Mouse (Mus musculus): ENCODE data around the gene Pla2g6.
A peak's percentile ranks its signal among the peaks of the same experiment; 100 is the strongest.

Pla2g6 gene

DNA sequence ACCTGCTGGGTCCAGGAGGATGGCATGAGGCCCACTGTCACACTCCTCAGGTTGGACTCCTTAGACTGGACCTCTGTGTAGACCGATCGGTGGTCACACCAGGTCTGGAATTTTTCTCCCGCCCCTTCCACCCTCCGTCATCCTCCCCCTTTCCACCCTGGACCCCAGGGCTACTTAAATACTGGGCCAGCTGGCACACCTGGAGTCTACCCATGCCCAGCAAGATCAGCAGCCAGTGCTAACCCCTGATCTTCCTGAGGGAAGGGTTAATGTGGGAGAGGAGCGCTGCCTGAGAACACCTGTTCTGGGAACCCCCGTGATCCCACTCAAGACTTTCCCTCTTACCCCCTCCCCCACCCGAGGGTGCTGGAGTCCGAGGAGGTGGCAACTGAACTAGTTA, 20.5 kb upstream of the Pla2g6 start:
- no peak for DNase-seq

DNA sequence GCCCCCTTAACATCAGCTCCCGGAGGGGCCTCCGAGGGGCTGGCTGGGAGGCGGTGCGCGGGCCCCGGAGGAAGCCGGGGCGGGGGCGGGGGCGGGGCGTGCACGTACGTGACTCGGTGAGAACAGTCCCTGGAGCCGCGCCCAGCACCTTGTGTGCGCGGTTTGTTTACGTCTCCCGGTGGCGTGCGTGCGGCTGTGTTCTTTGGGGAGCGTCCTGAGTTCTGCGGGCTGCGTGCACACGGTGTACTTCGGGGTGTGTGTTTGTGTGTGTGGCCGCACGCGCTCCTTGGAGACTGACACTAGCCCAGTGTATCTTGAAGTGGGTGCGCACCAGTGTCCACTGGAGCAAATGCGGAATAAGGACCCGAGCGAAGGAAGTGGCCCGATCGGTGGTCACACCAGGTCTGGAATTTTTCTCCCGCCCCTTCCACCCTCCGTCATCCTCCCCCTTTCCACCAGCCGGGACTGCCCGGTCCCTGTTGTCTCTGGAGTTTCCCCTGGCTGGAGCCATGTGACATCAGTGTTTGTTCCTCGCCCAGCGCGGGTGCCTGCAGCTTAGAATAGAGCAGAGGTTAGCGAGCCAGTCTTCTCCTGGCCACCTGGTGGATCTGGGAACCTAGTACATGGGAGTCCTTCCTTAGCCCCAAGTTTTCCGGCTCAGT, 19.8 kb upstream of the Pla2g6 start:
- DNase-seq, result peak; percentile 84

DNA sequence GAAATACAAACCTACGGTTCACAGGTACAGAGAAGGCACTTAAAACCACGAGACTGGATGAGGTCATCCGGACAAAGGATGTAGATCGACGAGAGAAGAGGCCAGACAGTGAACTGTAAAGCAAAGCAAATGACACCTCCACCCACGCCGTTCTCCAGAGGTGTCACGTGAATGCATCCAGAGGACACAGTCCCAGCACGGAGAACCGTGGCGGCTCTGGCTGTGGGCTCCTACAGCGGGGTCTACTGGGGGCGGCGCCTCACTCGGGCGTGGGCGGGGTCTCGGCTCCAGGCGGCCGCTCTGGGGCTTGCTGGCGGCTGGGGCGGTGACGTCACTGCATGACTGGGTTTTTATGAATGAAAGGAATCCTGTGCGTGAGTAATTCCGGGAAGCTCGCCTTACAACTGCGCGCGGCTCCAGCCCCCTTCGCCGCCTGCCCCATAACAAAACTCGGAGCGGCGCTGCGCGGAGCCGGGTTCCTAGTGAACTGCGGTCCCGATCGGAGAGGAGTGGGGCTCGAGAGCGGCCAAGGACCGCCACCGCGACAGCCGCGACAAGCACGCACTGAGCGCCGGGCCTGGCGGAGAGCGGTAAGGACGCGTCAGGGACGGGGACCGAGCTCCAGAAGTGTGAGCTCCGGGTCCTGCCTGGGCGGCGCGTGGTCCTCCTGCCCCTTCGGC, 19.1 kb upstream of the Pla2g6 start:
- peak; percentile 98 for DNase-seq

DNA sequence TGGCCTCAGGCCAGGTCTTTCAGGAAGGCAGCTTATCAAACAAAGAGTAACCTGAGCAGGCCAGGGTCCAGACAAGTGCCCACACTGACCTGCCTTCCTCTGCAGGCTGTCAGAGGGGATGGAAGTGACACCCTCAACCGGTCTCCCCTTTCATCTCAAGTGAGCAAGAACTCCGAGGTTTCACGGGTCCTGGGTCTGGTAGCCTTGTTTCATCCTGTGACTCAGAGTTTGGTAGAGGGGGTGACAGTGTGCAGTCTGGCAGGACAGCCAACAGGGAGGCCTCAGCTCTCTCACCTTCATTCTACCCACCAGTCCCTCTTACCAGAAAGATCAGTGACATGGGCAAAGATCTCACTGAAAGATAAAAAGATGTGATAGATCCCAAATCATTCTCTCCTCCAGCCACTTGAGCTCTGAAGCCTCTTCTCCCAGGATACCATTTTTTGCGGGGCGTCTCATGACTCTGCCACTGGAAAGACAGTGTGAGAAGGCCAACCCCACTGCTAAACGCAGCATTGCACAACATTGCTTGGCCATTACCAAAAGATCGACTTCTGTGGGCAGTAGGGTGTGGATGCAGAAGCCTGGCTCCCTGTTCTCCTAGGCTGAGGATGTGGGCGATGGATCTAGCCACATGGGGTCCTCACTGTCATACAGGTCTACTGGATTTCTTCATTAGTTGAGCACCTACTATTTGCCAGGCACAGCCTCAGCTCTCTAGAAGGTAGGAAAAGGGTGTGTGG, 18.0 kb upstream of the Pla2g6 start, which contains the start of gene Maff:
Gene Maff (plus strand): TSS at position 571 of the 743 bp plus-strand sequence.
- DNase-seq, result no peak

DNA sequence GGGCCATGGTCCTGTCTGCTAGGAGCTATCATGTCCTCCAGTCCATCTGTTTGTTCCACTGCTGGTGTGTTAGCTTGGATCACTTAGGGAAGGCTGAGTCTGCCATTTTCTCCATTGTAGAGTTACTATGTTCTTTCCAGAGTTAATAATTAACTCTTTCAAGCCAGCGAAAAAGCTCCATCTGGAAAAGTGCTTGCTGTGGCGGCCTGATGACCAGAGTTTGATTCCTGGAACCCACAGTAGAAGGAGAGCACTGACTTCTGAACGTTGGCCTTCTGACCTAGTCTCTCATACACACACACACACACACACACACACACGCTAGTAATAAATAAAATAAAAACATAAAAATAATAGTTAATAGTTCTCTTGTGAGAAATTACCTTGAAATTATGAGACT, 16.4 kb upstream of the Pla2g6 start:
- no peak for DNase-seq

DNA sequence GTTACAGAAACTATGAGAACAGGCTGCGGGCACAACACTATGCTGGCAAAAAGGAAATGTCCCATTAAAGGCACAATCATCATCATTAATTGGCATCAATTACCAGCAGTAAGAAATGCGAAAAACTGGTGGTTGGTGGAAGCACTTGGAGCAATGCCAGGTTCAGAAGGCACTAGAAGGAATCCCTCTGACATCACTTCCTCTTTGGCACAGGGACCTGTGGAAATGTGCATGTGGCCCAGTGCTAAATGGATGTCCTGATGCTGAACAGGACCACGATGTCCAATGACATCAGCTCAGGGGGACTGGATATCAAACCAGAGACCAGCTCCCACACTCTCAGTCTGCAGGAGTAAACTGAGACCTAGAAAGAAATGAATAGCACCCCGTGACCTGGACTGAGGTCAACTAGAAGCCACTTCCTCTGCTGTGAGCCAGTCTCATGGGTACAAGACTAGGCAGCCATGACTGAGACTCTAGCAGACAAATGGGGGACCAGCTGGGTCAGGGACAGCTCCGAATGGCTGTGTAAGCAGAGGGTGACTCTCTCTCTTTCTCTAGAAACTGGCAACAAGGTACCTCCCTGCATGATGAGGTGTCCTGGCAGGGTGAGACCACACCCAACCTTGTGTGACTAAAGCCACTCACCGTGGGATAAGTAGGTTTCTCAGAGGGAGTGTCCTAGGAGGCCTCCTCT, 14.6 kb upstream of the Pla2g6 start:
- DNase-seq, result no peak

DNA sequence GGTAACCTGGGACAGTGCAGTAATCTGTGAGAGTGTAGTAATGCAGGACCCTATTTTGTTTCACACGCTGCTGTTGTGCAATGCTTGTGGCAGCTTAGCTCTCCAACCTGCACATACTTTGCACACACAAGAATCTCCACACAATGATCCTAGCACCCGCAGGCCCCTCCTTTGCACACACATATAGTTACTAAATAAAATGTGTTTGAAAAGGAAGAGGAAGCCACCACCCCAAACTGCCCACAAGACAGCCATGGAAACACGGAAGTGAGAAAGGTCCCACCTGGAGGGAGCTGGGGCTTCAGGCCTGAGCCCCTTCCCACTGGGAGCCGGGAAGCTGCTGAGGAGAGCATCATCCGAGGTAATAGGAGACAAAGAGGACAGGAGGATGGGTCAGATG, 10.8 kb upstream of the Pla2g6 start:
- DNase-seq, result no peak

DNA sequence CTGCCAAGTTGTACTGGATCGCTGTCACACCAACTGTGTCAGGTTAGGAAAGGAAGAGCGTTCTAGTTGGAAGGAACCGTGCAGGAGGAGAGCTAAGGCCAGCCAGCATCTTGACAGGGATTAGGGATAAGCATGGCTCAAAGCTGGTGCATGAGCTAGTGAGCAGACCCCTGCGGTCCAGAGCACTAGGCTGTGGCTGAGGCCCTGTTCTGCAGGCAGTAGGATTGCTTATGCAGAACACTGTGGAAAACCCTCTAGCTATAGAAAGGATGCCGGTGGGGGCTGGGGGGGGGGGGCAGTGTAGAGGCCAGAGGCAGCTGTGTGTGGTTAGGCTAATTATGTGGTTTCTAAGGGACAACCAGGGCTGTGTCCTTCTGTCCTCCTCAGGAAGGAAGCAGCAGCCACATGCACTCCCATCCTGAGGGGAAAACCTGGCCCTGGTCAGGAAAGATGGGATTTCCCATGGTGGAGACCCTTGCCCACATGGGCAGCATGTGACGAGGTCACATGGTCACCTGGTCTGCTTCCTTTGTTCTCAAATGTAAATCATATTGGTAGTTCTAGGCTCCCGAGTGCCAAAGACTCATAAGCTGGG, 7.0 kb upstream of the Pla2g6 start:
- DNase-seq, result no peak

DNA sequence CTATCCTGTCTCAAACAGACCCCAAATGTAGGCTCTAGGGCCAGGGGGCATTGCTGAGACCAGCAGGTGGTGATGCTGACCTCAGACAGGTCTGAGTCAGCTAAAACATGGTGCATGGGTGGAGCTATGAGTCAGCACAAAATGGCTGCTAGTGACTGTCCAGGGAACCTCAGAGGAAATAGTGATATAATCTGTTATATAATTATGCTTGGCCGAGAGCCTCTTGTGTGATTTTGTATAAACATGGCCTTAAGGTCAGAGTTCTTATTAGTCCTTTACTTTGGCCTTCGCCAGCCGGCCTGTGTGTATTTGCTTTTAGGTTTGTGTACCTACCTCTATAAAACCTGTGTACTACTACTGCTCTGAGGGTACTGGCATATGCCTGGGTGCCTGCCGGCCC, 5.2 kb upstream of the Pla2g6 start:
- DNase-seq, result no peak

DNA sequence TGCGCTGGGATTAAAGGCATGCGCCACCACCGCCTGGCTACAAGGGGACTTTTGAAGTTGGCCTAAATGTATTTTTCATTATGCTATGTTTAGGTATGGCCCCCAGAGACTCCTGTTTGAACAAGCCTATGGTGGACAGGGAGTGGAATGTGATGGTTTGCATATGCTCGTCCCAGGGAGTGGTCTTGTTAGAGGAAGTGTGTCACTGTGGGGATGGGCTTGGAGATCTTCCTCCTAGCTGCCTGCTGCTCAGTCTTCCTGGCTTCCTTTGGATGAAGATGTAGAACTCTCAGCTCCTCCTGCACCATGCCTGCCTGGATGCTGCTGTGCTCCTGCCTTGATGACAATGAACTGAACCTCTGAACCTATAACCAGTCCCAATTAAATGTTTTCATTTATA, 2.3 kb upstream of the Pla2g6 start:
- DNase-seq, result no peak

DNA sequence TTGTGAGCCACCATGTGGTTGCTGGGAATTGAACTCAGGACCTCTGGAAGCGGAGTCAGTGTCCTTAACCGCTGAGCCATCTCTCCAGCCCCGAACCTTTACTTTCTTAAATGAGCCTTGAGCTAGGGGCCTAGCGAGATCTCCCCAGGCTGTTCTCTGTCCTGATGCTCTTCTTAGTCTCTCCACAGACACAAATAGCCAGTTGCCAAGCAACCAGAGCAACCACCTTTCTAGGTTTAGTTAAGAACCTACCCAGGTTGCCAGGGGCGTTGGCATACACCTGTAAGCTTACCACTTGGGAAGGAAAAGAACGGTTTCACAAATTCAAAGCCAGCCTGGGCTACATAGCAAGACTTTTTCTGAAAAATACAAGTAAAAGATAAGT, 1.8 kb upstream of the Pla2g6 start:
- DNase-seq, result no peak

DNA sequence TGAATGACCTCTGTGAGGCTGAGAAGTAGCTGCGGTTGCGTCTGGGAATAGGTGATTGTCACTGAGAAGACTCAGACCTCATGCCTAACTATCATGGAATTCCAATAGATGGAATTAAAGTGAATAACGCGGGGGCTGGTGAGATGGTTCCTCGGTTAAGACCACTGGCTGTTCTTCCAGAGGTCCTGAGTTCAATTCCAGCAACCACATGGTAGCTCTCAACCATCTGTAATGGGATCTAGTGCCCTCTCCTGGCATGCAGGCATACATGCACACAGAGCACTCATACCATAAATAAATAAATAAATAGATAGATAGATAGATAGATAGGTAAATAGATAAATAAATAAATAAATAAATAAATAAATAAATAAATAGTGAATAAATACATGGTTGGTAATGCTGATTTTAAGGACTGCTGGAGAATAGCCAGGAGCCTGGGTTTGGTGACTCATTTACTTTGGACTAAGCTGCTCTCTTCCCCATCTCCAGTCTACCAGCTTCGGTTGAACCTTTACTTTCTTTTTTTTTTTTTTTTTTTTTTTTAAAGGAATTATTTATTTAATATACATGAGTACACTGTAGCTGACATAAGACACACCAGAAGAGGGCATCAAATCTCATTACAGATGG, 1.3 kb upstream of the Pla2g6 start:
- DNase-seq, result peak; percentile 20

DNA sequence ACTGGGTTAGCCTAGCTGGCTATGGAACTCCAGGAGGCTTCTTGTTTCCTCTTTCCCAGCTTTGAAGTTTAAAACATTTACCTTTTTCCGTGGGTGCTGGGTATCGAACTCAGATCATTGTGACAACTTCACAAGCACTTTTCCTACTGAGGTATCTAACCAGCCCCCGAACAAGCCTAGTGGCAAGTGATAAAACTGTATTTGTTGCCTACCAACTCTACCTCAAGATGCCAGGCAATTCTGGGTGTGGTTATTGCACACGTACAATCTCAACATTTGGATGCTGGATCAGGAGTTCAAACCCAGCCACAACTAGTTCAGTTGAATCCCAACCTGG, 717 bp upstream of the Pla2g6 start:
- no peak for DNase-seq

DNA sequence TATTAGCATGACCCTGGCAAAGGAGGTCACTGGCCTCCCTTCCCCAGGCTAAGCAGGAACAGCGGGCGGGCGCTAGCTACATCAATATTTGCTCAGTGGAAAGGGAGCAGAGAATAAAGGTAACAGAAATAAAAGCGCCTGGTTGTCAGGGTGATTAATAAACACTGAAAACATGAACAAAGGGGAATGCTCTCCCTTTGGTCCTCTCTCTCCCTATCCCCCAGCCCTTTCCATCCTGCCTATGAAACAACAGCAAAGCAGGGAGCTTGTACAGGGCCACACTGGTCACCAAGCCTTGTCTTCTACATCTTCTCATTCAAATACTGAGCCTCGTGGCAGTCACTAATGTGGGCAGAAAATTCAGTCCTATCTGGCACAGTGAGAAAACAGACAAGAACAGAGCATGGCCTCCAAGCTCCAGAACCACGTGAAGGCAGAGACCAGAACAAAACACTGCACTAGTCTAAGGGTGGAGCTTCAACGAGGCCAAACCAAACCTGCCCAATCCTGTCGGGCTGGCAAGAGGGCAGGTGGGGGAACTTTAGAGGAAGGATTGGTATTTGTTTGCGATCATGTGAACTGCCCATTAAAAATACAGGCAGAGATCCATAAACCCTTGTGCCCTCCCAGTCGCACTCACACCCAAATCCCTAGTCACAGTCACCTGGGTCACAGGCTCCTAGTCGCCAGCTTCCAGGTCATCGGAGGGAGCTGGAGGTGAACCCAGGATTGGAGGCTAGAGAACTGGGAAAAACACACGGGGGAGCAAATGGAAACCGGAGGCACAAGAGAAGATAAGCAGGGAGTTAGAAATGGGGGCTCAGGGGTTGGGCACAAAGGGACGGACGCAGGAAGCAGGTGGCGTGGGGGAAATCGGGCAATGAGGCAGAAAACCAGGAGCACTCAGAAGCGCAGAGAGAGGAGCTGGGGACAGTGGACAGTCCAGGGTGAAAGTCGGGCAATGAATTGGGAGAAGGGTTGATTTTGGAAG, 924 bp downstream of the Pla2g6 start:
- peak; percentile 52 for DNase-seq

DNA sequence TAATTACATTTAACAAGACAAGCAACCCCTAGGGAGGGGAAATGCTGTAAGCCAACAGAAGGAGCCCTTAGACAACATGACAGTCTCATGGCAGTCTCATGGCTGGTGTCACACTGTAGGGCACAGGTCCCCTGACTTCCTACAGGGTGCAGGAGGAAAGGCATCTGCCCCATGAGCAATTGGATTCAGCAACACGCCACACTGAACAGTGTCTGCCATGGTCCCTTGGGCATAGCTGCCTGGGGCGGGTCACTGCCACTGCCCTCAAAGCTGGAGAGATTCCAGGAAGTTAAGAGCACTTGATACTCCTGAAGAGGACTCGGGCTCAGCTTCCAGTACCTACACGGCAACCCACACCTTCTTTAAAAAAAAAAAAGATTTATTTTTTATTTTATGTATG, 1.9 kb downstream of the Pla2g6 start:
- DNase-seq, result peak; percentile 18

DNA sequence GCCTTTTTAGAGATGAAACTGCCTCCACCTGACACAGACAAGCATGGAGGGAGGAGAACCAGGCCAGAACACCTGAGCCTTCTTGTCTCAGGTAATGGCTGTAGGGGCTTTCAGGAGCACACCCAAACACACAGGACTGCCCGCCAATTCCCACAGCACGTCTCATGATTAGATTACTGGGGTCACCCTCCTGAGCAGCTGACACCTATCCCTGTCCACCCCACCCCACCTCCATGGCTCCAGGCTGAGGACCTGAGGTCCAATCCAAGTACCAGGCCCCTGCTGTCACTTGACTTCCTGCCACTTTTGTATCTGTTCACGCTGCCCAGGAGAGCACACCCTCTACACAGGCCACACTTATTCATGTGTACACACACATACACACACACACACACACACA, 2.4 kb downstream of the Pla2g6 start:
- no peak for DNase-seq

DNA sequence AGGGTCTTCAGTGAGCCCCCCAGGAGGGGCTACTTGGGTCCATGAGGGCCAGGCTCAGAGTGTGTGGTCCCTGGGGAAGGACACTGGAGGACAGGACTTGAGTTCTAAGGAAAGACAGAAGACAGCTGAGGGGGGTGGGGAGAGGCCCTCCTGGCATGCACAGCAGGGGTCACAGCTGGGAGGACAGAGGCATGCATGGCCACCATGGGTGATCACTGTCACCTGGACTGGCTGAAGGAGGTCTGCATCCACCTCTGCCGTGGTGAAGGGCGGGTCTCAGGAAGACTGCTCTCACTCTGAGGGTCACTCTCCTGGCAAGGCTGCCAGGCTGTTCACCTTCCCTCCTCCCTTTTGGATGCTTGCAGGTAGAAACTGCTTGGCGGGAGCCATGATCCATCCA, 3.8 kb downstream of the Pla2g6 start:
- DNase-seq, result peak; percentile 13

DNA sequence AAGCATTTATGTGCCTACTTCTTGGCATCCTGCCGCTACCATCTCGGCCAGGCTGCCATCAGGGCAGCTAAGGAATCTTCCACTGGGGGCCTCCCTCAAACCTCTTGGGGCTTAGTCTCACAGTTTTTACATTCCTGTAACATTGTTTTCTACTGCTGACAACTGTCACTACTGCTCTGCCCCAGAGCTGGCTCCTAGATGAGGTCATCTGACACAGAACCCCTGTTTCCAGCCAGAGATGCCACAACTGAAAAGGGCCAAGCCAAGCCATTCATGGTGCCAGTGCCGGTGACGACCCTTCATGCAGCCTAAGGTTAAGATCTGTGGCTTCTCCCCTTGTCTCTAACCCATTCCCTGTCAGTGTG, 4.4 kb downstream of the Pla2g6 start:
- DNase-seq, result no peak

DNA sequence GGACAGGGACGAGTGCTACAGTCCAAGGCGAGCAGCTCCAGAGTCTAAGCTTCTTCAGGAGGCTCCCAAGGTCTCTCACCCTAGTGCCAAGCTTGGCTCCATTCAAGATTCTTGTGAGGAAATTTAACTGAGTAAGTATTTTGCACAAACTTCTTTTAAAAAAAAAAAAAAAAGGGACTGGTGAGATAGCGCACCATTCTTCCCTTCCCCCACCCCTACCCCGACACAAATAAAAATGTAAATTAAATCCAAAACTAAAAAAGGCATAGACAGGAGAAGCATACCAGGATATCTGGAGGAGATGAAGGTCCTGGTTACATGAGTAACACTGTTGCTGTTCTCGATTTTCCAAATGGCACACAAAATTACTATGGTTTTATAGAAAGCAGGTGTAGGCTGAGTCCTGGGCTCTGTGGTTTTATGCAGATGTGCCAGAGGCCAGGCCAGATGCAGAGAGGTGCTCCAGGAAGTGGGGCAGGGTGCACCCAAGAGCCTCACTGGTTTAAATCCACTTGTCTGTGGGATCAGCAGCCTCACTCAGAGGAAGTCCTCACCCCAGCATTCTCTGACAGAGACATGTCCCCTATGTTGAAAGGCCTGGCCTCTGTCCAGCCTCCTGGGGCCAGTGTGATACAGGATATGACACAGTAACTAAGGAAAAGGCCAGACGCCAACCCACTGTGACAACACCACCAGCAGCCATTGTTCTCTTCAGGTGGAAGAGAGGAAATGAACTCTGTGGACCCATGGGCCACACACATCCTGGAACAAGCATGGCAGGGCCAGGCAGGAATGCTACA, 5.0 kb downstream of the Pla2g6 start:
- DNase-seq, result peak; percentile 84

DNA sequence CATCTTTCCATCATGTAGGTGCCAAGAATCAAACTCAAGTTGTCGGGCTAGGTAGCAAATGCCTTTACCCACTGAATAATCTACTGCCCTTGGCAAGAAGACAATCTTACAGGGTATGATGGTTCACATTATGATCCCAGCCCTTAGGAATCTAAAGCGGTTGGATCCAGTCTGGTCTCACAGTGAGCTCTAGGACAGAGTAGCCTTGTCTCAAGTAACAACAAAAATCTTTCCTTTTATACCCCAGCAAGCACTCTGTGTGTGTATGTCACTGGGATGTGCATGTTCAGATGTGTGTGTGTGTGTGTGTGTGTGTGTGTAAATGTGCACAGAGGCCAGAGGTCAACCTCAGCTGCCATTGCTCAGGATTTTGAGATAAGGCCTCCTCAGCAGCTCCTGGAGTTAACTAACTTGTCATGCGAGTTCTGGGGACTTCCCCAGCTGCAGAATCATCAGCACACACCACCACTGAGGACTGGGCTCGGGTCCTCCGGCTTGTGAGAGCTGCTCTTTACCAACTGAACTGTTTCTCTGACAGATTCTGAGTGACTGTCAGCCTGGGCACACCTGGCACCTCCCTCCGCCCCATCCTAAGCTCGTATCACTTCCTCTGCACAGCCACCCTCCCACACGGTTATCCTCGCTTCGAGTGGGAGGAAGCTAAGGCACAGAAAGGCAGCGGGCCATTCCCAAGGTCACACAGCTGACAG, 5.8 kb downstream of the Pla2g6 start:
- DNase-seq, result peak; percentile 88

Measured in thymus, postnatal 14 days (tissue).